Mouse (Mus musculus) adrenal gland (tissue): ENCODE measurements around the gene Prcd.
"Not testable (repeated sequence)": the region's sequence is repeated elsewhere in the genome, so short reads cannot be mapped to it uniquely, and the experiment has no call there.

Source experiments
- intact Hi-C: fragments of 180-260 bp; cut with DNase I; formaldehyde crosslinking; loops from one replicate; pipeline ENCODE4 v1.15.1; 2025

Gene Prcd

GRCm38 (mm10) chr11:116667012-116667411 lies 13.7 kb downstream of the Prcd start:
- intact Hi-C loops: not testable (repeated sequence)

- intact Hi-C loops: no loop called here
Observed at GRCm38 (mm10) chr11:116667930-116668329, 14.6 kb downstream of the Prcd start.

DNA sequence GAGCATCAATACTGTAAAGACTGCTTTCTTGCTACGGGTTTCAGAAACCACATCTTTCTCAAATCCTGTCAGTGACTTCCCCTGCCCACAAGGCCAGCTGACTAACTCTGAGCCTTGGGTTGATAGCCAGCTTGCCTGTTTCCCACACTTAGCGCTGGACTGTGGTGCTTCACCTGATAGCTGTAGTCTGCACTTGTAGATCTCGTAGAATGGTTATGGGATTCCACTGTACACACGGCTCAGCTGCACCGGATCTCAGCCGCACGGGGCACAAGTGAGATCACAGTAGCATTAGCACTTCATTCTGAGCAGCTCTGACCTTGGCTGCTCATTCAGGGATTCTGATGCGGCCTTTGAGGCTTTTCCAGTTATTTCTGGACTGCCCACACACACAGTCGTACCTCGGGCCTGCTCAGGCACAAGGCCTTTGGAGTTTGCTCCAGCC lies 15.1 kb downstream of the Prcd start:
- intact Hi-C loops: no loop called here

GRCm38 (mm10) chr11:116668839-116669238 lies 15.5 kb downstream of the Prcd start:
- intact Hi-C loops: no loop called here

GRCm38 (mm10) chr11:116669316-116669715 lies 16.0 kb downstream of the Prcd start:
- intact Hi-C loops: no loop called here

DNA sequence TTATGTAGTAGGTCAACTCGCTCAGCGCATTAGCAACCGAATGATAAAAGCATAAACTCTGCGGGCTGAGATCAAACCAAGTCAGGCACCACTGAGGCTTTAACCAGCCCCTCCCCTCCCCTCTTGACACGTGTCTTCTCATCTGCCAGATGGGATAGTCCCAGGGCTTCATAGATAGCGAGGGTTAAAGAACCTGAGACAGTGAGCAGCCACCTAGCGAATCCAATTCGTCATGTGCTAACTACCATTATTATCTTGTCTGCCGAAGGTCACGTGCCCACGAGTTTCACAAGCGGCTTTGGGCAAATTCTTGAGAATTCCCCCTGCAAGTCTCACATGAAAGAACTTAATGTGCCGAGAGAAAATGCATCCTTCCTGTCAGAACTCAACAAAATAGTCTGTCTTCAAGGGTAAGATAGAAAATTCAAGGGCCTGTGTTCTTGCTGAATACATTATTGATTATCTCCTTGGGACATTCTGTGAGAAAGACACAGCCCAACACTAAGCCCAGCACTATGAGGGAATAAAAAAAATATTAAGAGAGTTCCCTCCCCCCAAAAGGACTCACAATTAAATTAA lies 16.5 kb downstream of the Prcd start:
- intact Hi-C loops: loop anchor here (10.0 kb wide), 1 partner anchor 135 kb away; no protein-coding TSS in a partner anchor

- intact Hi-C loops: loop anchor here (10.0 kb wide), 1 partner anchor 134 kb away; no protein-coding TSS in a partner anchor
Observed at GRCm38 (mm10) chr11:116670386-116670785, 17.1 kb downstream of the Prcd start.

- intact Hi-C loops: loop anchor here (1.0 to 10.0 kb wide), 2 partner anchors 28 to 134 kb away; no protein-coding TSS in a partner anchor
Observed at GRCm38 (mm10) chr11:116671112-116671844, 17.9 kb downstream of the Prcd start.

- intact Hi-C loops: loop anchor here (1.0 to 10.0 kb wide), 2 partner anchors 29 to 133 kb away; no protein-coding TSS in a partner anchor
Observed at GRCm38 (mm10) chr11:116671845-116672434, 18.6 kb downstream of the Prcd start.

DNA sequence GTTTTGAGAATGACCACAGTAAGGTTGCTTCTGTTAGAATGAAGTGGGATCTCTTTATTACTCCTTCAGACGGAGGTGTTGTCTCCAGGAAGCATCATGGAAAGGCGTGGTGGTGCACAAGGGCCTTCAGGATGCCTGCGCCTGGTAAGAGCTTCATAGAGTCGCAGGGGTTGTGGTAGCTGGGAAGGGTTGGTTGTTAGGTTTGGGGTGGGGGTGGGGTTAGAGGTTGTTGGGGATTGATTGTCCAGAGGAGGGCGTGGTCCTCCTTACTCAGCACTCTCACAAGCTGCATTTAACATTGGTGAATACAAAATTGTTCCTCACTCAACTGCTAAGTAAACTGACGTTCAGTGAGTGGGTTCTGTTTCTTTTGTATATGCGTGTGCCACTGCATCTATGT lies 19.3 kb downstream of the Prcd start:
- intact Hi-C loops: loop anchor here (10.0 kb wide), 1 partner anchor 132 kb away; no protein-coding TSS in a partner anchor

DNA sequence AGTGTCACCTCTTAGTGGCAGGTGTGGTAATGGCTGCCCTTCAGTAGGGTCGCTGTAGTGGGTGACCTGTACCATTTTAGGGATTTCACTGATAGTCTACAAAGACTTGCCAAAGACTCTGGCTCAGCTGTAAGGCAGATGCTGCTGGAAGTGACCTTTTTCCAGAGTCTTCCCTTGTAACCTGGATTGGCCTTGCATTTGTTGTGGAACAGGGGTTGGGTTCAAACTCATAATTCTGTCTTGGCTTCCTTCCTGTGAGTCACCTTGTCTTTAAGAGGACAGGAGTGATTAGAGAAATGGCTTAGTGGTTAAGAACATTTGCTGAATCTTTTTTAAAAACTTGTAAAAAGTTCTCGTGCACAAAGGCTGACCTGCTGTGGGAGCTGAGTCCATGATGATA lies 20.1 kb downstream of the Prcd start:
- intact Hi-C loops: loop anchor here (10.0 kb wide), 1 partner anchor 131 kb away; no protein-coding TSS in a partner anchor

- intact Hi-C loops: loop anchor here (10.0 kb wide), 1 partner anchor 130 kb away; no protein-coding TSS in a partner anchor
Observed at GRCm38 (mm10) chr11:116674616-116675379, 21.5 kb downstream of the Prcd start.

DNA sequence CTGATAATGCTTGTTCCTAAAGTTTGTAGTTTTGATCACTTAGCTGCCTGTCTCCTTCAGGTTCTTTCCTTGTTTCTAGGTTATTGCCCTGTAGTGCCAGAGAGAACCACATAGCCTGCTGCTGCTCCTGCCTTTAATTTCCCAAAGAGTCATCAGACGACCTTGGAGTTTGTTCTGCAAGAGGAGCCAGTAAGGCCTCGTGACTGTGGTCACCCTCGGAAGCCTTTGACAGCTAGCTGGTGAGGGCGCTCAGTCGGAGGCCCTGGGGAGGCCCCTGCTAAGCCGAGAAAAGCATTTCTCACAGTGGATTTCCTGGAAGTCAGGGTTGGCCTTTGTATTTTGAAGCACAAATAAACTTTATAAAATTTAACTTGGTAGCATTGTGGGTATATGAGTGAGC lies 22.1 kb downstream of the Prcd start:
- intact Hi-C loops: loop anchor here (10.0 kb wide), 1 partner anchor 129 kb away; no protein-coding TSS in a partner anchor

GRCm38 (mm10) chr11:116676175-116676976 lies 23.0 kb downstream of the Prcd start:
- intact Hi-C loops: loop anchor here (10.0 kb wide), 1 partner anchor 128 kb away; no protein-coding TSS in a partner anchor

DNA sequence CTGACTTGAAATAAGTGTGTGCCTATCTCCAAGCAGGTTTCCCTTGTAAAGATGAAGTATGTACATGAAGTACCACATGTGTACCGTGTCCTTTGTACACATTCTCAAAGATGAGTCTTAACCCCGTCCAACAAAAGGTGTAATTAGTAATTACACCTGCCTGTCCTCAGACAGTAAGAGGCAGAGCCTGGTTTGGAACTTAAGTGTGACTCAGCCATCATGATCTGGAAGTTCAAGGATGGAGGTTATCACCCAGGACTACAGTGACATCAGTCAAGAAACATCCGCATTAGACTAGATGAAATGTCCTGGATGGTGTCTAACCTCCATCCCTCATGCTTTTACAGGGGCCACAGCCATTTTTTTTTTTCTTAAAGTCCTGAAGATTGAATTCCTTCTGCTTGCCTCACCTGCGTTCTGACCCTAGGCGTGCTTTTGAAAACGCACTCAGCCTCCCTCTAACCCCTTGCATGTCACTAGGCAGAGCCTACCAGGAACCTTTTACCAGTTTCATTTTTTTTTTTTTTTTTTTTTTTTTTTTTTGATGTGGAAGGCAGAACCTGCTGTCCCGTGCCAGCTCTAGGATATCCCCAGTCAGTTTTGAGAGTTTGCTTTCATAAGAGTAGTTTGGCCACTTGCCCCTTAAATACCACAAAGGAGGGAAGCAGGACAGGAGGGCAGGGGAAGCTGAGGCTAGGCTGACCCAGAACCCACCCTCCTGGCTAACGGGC lies 24.5 kb downstream of the Prcd start:
- intact Hi-C loops: loop anchor here (10.0 kb wide), 1 partner anchor 127 kb away; no protein-coding TSS in a partner anchor

DNA sequence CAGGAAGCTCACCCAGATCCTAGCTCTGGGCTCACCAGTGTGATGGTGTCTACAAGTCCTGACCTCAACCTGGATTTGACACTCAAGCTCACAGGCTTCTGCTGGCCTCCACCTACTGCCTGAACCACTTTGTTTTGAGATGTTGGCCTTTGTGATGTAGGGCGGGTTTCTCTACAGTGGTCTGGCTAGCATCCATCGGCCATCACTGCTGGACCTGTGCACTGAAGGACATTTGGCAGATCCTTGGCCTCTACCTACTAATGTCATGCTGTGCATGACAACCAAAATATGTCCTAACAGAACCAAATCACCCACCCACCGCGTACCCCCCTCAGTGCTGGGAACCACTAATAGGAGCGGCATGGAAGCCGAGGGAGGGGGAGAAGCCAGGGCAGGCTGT lies 25.8 kb downstream of the Prcd start:
- intact Hi-C loops: loop anchor here (10.0 kb wide), 1 partner anchor 126 kb away; no protein-coding TSS in a partner anchor

DNA sequence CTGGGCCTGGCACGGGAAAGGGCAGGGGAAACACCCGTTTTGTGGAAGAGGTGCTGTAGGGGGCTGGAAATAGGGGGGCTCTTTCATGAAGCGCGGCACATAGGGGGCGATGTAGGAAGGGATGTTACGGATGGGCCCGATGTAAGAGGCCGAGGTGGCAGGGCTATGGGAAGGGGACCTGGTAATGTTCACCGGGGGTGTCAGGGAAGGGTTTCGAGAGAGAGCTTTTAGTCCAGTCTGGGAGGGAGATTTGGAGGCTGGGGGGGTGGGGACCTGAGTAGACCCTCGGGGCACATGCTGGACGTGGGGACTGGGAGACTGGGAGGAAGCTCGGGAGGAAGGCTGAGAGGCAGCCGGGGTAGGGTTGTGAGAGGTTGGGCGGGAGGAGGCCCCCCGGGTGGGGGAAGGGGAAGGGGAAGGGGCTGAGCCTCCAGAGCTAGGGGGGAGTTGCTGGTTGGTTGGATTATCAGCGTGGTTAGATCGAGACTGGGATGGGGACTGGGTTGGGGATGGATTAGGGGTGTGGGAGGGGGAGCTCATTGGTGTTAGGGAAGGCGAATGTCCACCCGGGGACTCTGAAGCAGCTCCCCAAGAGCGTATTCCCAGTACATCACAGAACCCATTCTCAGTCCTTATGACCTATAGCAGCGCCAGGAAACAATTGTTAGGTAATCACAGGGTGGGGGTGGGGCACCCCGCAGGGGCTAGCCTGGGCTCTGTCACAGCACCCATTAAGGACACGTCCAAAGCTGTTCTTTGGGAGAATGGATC lies 27.2 kb downstream of the Prcd start:
- intact Hi-C loops: no loop called here

DNA sequence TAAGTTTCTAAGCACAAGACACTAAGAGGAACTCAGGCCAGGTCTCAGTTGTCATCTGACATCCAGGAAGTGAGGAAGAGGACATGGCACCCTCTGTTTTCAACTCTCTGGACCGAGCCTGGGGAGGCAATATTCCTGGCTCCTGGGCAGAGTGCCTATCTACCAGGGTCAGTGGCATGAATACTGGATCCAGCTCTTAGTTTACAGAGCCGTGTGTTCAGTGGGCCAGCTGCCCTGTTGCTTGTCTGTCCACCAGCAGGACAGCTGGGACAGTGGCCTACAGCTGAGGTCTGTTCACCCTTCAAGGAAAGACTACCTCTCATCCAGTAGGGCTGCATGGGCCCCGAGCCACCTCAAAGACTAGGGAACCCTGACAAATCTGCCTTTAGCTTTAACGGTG lies 27.8 kb downstream of the Prcd start:
- intact Hi-C loops: no loop called here
